Mouse (Mus musculus) hindbrain, embryonic 10.5 days (tissue): ENCODE data around the gene Camk1g. TPM values are rescaled to one million over a fixed set of nuclear protein-coding genes. Genes with fewer than 3 reads are reported as not detected.

Experiments
- DNase-seq: peaks from one replicate; pipeline ENCODE4 v3.0.0-alpha.2; 2017; ENCODE audit warnings: low spot score
- H3K27ac ChIP-seq: fragments of 300-500 bp; sonication (generic); 2 replicates; pipeline ENCODE4 v1.5.1; 2016; ENCODE audit warnings: mild to moderate bottlenecking, moderate library complexity
- H3K27me3 ChIP-seq: fragments of 300-500 bp; sonication (generic); 2 replicates; pipeline ENCODE4 v1.6.1; 2016; ENCODE audit warnings: mild to moderate bottlenecking; ENCODE audit not compliant: poor library complexity, insufficient read depth, severe bottlenecking
- H3K36me3 ChIP-seq: fragments of 300-500 bp; sonication (generic); 2 replicates; pipeline ENCODE4 v1.6.1; 2016; ENCODE audit warnings: mild to moderate bottlenecking, moderate library complexity
- H3K4me1 ChIP-seq: fragments of 300-500 bp; sonication (generic); replicated peaks from 2 replicates; pipeline ENCODE4 v1.6.1; 2016; ENCODE audit warnings: mild to moderate bottlenecking
- H3K4me3 ChIP-seq: fragments of 300-500 bp; sonication (generic); 2 replicates; pipeline ENCODE4 v1.5.1; 2016; ENCODE audit warnings: mild to moderate bottlenecking, moderate library complexity
- H3K9me3 ChIP-seq: fragments of 300-500 bp; sonication (generic); 2 replicates; pipeline ENCODE4 v1.6.1; 2016; ENCODE audit warnings: mild to moderate bottlenecking, moderate library complexity
- WGBS: fragments of 180-500 bp; shearing (Covaris S2); methylation state at CpG from one replicate; pipeline ENCODE4 v1.1.7; 2016; 5-methylcytosine and 5-hydroxymethylcytosine counted together
- polyA plus RNA-seq: library from polyadenylated mRNA; unstranded; fragments of >200 nt; fragmentation: Nextera tagmentation; extraction: Ambion mirVana; gene quantifications from 2 replicates; pipeline ENCODE4 v1.2.1, GENCODE M21; 2016

Camk1g gene
- polyA plus RNA-seq, 1 experiment from 2014 or later, result 15.5 TPM

- 14% methylated on average over 3 of the region's 3 CpGs for WGBS
- Histone ChIP-seq H3K36me3 (no peaks in the 10 kb centered on the region), H3K4me3 (no peak overlapping the region), H3K4me1 (peaks cover 34% of the 10 kb centered on the region), H3K9me3 (no peaks in the 10 kb centered on the region), H3K27ac (peak overlapping the region; percentile 60), H3K27me3 (no peaks in the 10 kb centered on the region)
- no peak for DNase-seq
Measured at GRCm38 (mm10) chr1:193389505-193389904, 19.4 kb upstream of the Camk1g start.

GRCm38 (mm10) chr1:193387241-193387640, 17.1 kb upstream of the Camk1g start:
- H3K36me3 ChIP-seq, result no peaks in the 10 kb centered on the region
- DNase-seq, result no peak
- peaks cover 51% of the 10 kb centered on the region for H3K4me1 ChIP-seq
- WGBS, result 58% methylated on average over 2 of the region's 2 CpGs
- H3K9me3 ChIP-seq, result no peaks in the 10 kb centered on the region
- no peaks in the 10 kb centered on the region for H3K27me3 ChIP-seq
- 0 out of 2 replicates have a peak overlapping the region, but pooled peaks have one; percentile 54 for H3K27ac ChIP-seq
- no peak overlapping the region for H3K4me3 ChIP-seq

GRCm38 (mm10) chr1:193386136-193386535, 16.0 kb upstream of the Camk1g start:
- WGBS, result 3% methylated on average over 5 of the region's 5 CpGs
- Histone ChIP-seq H3K4me1 (peaks cover 61% of the 10 kb centered on the region), H3K9me3 (no peaks in the 10 kb centered on the region), H3K4me3 (no peak overlapping the region), H3K27ac (peak overlapping the region; percentile 54; the same call in 1 of the 2 replicates), H3K36me3 (no peaks in the 10 kb centered on the region), H3K27me3 (peaks cover 2% of the 10 kb centered on the region; the same call in 1 of the 2 replicates)
- peak; percentile 79 for DNase-seq

GRCm38 (mm10) chr1:193382841-193383462, 12.9 kb upstream of the Camk1g start:
- no peaks in the 10 kb centered on the region for H3K36me3 ChIP-seq
- 5% methylated on average over 8 of the region's 8 CpGs for WGBS
- peaks cover 8% of the 10 kb centered on the region; the same call in 1 of the 2 replicates for H3K27me3 ChIP-seq
- peak overlapping the region; percentile 86 for H3K27ac ChIP-seq
- peak overlapping the region; percentile 51 for H3K4me3 ChIP-seq
- H3K9me3 ChIP-seq, result no peaks in the 10 kb centered on the region
- DNase-seq, result peak; percentile 80
- peaks cover 35% of the 10 kb centered on the region for H3K4me1 ChIP-seq

- H3K27me3 ChIP-seq, result peaks cover 8% of the 10 kb centered on the region; the same call in 1 of the 2 replicates
- peak; percentile 79 for DNase-seq
- peaks cover 35% of the 10 kb centered on the region for H3K4me1 ChIP-seq
- no peaks in the 10 kb centered on the region for H3K36me3 ChIP-seq
- H3K27ac ChIP-seq, result peak overlapping the region; percentile 86
- WGBS, result under 1% methylated on average over 8 of the region's 8 CpGs
- H3K4me3 ChIP-seq, result peak overlapping the region; percentile 51
- H3K9me3 ChIP-seq, result no peaks in the 10 kb centered on the region
Measured at GRCm38 (mm10) chr1:193382435-193382834, 12.3 kb upstream of the Camk1g start.

GRCm38 (mm10) chr1:193381597-193382404, 11.7 kb upstream of the Camk1g start:
- 35% methylated on average over 11 of the region's 11 CpGs for WGBS
- peak overlapping the region; percentile 86 for H3K27ac ChIP-seq
- DNase-seq, result peak; percentile 25

GRCm38 (mm10) chr1:193380877-193381276, 10.8 kb upstream of the Camk1g start:
- Histone ChIP-seq H3K4me1 (peaks cover 30% of the 10 kb centered on the region), H3K27ac (no peak overlapping the region), H3K4me3 (no peak overlapping the region), H3K27me3 (peaks cover 8% of the 10 kb centered on the region; the same call in 1 of the 2 replicates), H3K9me3 (no peaks in the 10 kb centered on the region), H3K36me3 (no peaks in the 10 kb centered on the region)
- no peak for DNase-seq
- 84% methylated on average over 5 of the region's 5 CpGs for WGBS

More at GRCm38 (mm10) chr1:193381597-193382404, 11.7 kb upstream of the Camk1g start:
- H3K4me3 ChIP-seq, result peak overlapping the region; percentile 51
- peaks cover 35% of the 10 kb centered on the region for H3K4me1 ChIP-seq
- H3K9me3 ChIP-seq, result no peaks in the 10 kb centered on the region
- no peaks in the 10 kb centered on the region for H3K36me3 ChIP-seq
- peaks cover 8% of the 10 kb centered on the region; the same call in 1 of the 2 replicates for H3K27me3 ChIP-seq

GRCm38 (mm10) chr1:193379634-193380033, 9.5 kb upstream of the Camk1g start:
- Histone ChIP-seq H3K9me3 (no peaks in the 10 kb centered on the region), H3K4me3 (no peak overlapping the region), H3K36me3 (no peaks in the 10 kb centered on the region), H3K27ac (no peak overlapping the region), H3K27me3 (peaks cover 8% of the 10 kb centered on the region; the same call in 1 of the 2 replicates), H3K4me1 (peaks cover 29% of the 10 kb centered on the region)
- 78% methylated on average over 6 of the region's 6 CpGs for WGBS
- no peak for DNase-seq

GRCm38 (mm10) chr1:193376478-193377134, 6.5 kb upstream of the Camk1g start:
- Histone ChIP-seq H3K9me3 (no peaks in the 10 kb centered on the region), H3K27me3 (peaks cover 8% of the 10 kb centered on the region; the same call in 1 of the 2 replicates), H3K36me3 (no peaks in the 10 kb centered on the region), H3K4me1 (peaks cover 6% of the 10 kb centered on the region), H3K4me3 (no peak overlapping the region), H3K27ac (no peak overlapping the region)
- DNase-seq, result peak; percentile 58
- 32% methylated on average over 4 of the region's 4 CpGs for WGBS

GRCm38 (mm10) chr1:193373906-193374413, 3.9 kb upstream of the Camk1g start:
- peaks cover 22% of the 10 kb centered on the region for H3K4me1 ChIP-seq
- no peaks in the 10 kb centered on the region for H3K36me3 ChIP-seq
- H3K4me3 ChIP-seq, result no peak overlapping the region
- no peak overlapping the region for H3K27ac ChIP-seq
- no peaks in the 10 kb centered on the region for H3K27me3 ChIP-seq
- 90% methylated on average over 6 of the region's 6 CpGs for WGBS
- H3K9me3 ChIP-seq, result no peaks in the 10 kb centered on the region
- DNase-seq, result no peak

- Histone ChIP-seq H3K36me3 (no peaks in the 10 kb centered on the region), H3K4me1 (peaks cover 35% of the 10 kb centered on the region), H3K27me3 (peaks cover 3% of the 10 kb centered on the region; the same call in 1 of the 2 replicates), H3K9me3 (no peaks in the 10 kb centered on the region), H3K27ac (peak overlapping the region; percentile 86), H3K4me3 (peak overlapping the region; percentile 52)
- DNase-seq, result no peak
- 40% methylated on average over 8 of the region's 8 CpGs for WGBS
Measured at GRCm38 (mm10) chr1:193369091-193369490, 1.0 kb downstream of the Camk1g start.

GRCm38 (mm10) chr1:193368055-193368454, 2.0 kb downstream of the Camk1g start:
- Histone ChIP-seq H3K9me3 (no peaks in the 10 kb centered on the region), H3K27me3 (peaks cover 3% of the 10 kb centered on the region; the same call in 1 of the 2 replicates), H3K4me3 (peak overlapping the region; percentile 23), H3K36me3 (no peaks in the 10 kb centered on the region), H3K4me1 (peaks cover 39% of the 10 kb centered on the region), H3K27ac (peak overlapping the region; percentile 62)
- WGBS, result 28% methylated on average over 10 of the region's 10 CpGs
- DNase-seq, result no peak
